Mouse (Mus musculus) embryonic facial prominence, embryonic 11.5 days (tissue): Measurements from ENCODE around the gene Glrx2. TPM values are rescaled to one million over a fixed set of nuclear protein-coding genes. Genes with fewer than 3 reads are reported as not detected.

Experiments
- ATAC-seq: fragments of 200-750 bp; cut with Nextera tagmentation; replicated peaks from 2 replicates; pipeline ENCODE4 v1.8.0; 2017; ENCODE audit warnings: low read depth; ENCODE audit not compliant: insufficient number of reproducible peaks, low FRiP score, low TSS enrichment
- DNase-seq: peaks from one replicate; pipeline ENCODE4 v3.0.0-alpha.2; 2015; ENCODE audit warnings: low spot score
- H3K27ac ChIP-seq: fragments of 300-500 bp; sonication (generic); replicated peaks from 2 replicates; pipeline ENCODE4 v1.5.1; 2014; ENCODE audit warnings: mild to moderate bottlenecking, low read depth, low read length, control low read depth
- H3K27me3 ChIP-seq: fragments of 300-500 bp; sonication (generic); 2 replicates; pipeline ENCODE4 v1.6.1; 2014; ENCODE audit warnings: mild to moderate bottlenecking, low read length, moderate library complexity, mixed read lengths; ENCODE audit not compliant: control insufficient read depth, insufficient read depth
- H3K36me3 ChIP-seq: fragments of 300-500 bp; sonication (generic); replicated peaks from 2 replicates; pipeline ENCODE4 v1.6.1; 2014; ENCODE audit warnings: low read depth, mild to moderate bottlenecking, low read length, moderate library complexity, mixed read lengths; ENCODE audit not compliant: control insufficient read depth, insufficient read depth
- H3K4me1 ChIP-seq: fragments of 300-500 bp; sonication (generic); 2 replicates; pipeline ENCODE4 v1.6.1; 2014; ENCODE audit warnings: low read length, mixed read lengths; ENCODE audit not compliant: control insufficient read depth, insufficient read depth
- H3K4me2 ChIP-seq: fragments of 300-500 bp; sonication (generic); 2 replicates; pipeline ENCODE4 v1.6.1; 2014; ENCODE audit warnings: low read depth, mild to moderate bottlenecking, control low read depth, low read length, moderate library complexity
- H3K4me3 ChIP-seq: fragments of 300-500 bp; sonication (generic); 2 replicates; pipeline ENCODE4 v1.5.1; 2014; ENCODE audit warnings: low read depth, low read length, control low read depth
- H3K9ac ChIP-seq: fragments of 300-500 bp; sonication (generic); replicated peaks from 2 replicates; pipeline ENCODE4 v1.6.1; 2014; ENCODE audit warnings: mild to moderate bottlenecking, control low read depth, low read length
- H3K9me3 ChIP-seq: fragments of 300-500 bp; sonication (generic); replicated peaks from 2 replicates; pipeline ENCODE4 v1.6.1; 2016; ENCODE audit warnings: mild to moderate bottlenecking, low read length, inconsistent platforms, mixed read lengths; ENCODE audit not compliant: control insufficient read depth
- WGBS: fragments of 180-500 bp; shearing (Covaris S2); extraction: QIAGEN DNeasy Blood & Tissue Kit; methylation state at CpG from one replicate; pipeline ENCODE4 v1.1.7; 2014; 5-methylcytosine and 5-hydroxymethylcytosine counted together
- polyA plus RNA-seq: library from polyadenylated mRNA; unstranded; fragments of >200 nt; fragmentation: Nextera tagmentation; extraction: Ambion mirVana; gene quantifications from 2 replicates; pipeline ENCODE4 v1.2.1, GENCODE M21; 2014

The Glrx2 gene
- polyA plus RNA-seq, 1 experiment from 2014 or later, result 87.3 TPM

- 73% methylated on average over 2 of the region's 2 CpGs for WGBS
- Histone ChIP-seq H3K9me3 (no peaks in the 10 kb centered on the region), H3K4me3 (no peak overlapping the region), H3K36me3 (no peaks in the 10 kb centered on the region; the same call in 1 of the 2 replicates), H3K27ac (no peak overlapping the region), H3K4me1 (no peaks in the 10 kb centered on the region), H3K9ac (no peak overlapping the region), H3K4me2 (no peak overlapping the region), H3K27me3 (no peaks in the 10 kb centered on the region)
- ATAC-seq, result no peak
- DNase-seq, result peak; percentile 45
These were observed 72.6 kb downstream of the Glrx2 start for GRCm38 (mm10) chr1:143788584-143789227.

Other genes starting within 250 kb of the Glrx2 start
- 0.35 and 0.74 TPM in 2 replicates for gene B3galt2, start 75.7 kb upstream of the Glrx2 start, polyA plus RNA-seq
- 24.5 and 27.3 TPM in 2 replicates for gene Cdc73, start 13.4 kb upstream of the Glrx2 start, polyA plus RNA-seq
- 31.0 and 31.6 TPM in 2 replicates for gene Trove2, start 60.7 kb downstream of the Glrx2 start, polyA plus RNA-seq
- gene Uchl5, start 60.9 kb downstream of the Glrx2 start, polyA plus RNA-seq, result 78.5 and 90.2 TPM in 2 replicates